Comparison of ENCODE assay signal across 9 mouse cellular contexts in genomic region chr2:153943537-153943936, GRCm38 (mm10). TPM values are rescaled to one million over a fixed set of nuclear protein-coding genes. Genes with fewer than 3 reads are reported as not detected.
DNase-seq lines count a peak whose midpoint lies in the region; TF ChIP-seq lines count a peak whose summit lies in the region.
"Had no signal": no experiment of that assay in that cellular context is flagged by ENCODE, and none has a peak within 500 bp of the region (broad histone marks: within the 10 kb centered on the region; RNA-seq: fewer than 3 reads in every experiment).

No protein-coding gene starts in this region.

- WGBS in bone marrow, adult 2 months, result 26% methylated on average over 3 of the region's 3 CpGs

- no peaks in the 10 kb centered on the region for H3K36me3 ChIP-seq in C2C12 (ENCODE audit: control insufficient read depth, insufficient read depth)

- no peaks in the 10 kb centered on the region for H3K79me2 ChIP-seq in C2C12 (ENCODE audit: control insufficient read depth, insufficient read depth)

- no peak for TF ChIP-seq POLR2A in bone marrow, adult 2 months (IDR thresholded peaks at IDR 0.05; ENCODE audit: borderline replicate concordance, control insufficient read depth, low read depth, low read length)

- no peak overlapping the region for H3ac ChIP-seq in C2C12 (ENCODE audit: control insufficient read depth, insufficient read length, low read depth)

- intact Hi-C loops in gastrocnemius, adult 2 months (cut with DNase I), result no loop called here
- intact Hi-C loops in gastrocnemius, postnatal 14 days (cut with DNase I; ENCODE audit: low total_unique reads), result no loop called here

- peak; percentile 26 for DNase-seq in gastrocnemius, adult 2 months
- DNase-seq in gastrocnemius, postnatal 14 days, result no peak
- DNase-seq in embryo, embryonic 9.5 days (ENCODE audit: extremely low spot score), result peak; percentile 60
- peak; percentile 58 for DNase-seq in layer of hippocampus, adult 9-10 months (ENCODE audit: low spot score)
- DNase-seq in mesoderm, embryonic 11.5 days (ENCODE audit: low read depth, low spot score), result peak; percentile 59
- DNase-seq in testis, postnatal 14 days (ENCODE audit: low spot score), result peak; percentile 49

- H3K27me3 ChIP-seq in C2C12 (ENCODE audit: control insufficient read depth, insufficient read depth, insufficient read length), result no peaks in the 10 kb centered on the region

- TF ChIP-seq CTCF in gastrocnemius, adult 2 months (IDR thresholded peaks at IDR 0.05), result peak; percentile 75
- TF ChIP-seq CTCF in C2C12 (IDR thresholded peaks at IDR 0.05; ENCODE audit: control insufficient read depth, insufficient read depth, insufficient read length), result peak; percentile 10
- TF ChIP-seq CTCF in bone marrow, adult 2 months (IDR thresholded peaks at IDR 0.05; ENCODE audit: control insufficient read depth, insufficient read depth, low read length), result peak; percentile 70

- no peaks in the 10 kb centered on the region for H3K4me1 ChIP-seq in bone marrow, adult 2 months (ENCODE audit: control insufficient read depth, insufficient read depth, low read length)

- H3K79me3 ChIP-seq in C2C12 (ENCODE audit: low read depth), result no peaks in the 10 kb centered on the region

- no peak overlapping the region for H3K27ac ChIP-seq in gastrocnemius, adult 2 months
- H3K27ac ChIP-seq in bone marrow, adult 2 months (ENCODE audit: control insufficient read depth, insufficient read depth, low read depth, low read length, poor library complexity), result no peak overlapping the region

- H3K4me3 ChIP-seq in gastrocnemius, adult 2 months, result no peak overlapping the region
- H3K4me3 ChIP-seq in C2C12 (ENCODE audit: insufficient read depth, poor library complexity, severe bottlenecking), result no peak overlapping the region
- no peak overlapping the region for H3K4me3 ChIP-seq in bone marrow, adult 2 months (replicated peaks; ENCODE audit: control insufficient read depth, low read depth, low read length)

TF ChIP-seq in C2C12, 6 proteins besides CTCF, POLR2A, EP300 and RAD21:
- TF ChIP-seq MYOG (IDR thresholded peaks at IDR 0.05; ENCODE audit: control insufficient read depth, extremely low read depth, insufficient read length) (no peak), CEBPB (IDR thresholded peaks at IDR 0.05; ENCODE audit: low read depth) (no peak), FOSL1 (IDR thresholded peaks at IDR 0.05; ENCODE audit: insufficient read depth, low read length, poor library complexity, severe bottlenecking) (no peak)

RNA-seq across cellular contexts. Expression of gene Bpifb4, which starts 5.5 kb away (rescaled TPM):
- total RNA-seq in gastrocnemius, adult 2 months (2021), result not detected
- not detected for total RNA-seq in gastrocnemius, postnatal 14 days (2021)
- polyA plus RNA-seq in C2C12 (2012; fragmentation: generic; extraction: Trizol), result 0.04 TPM
- polyA plus RNA-seq in bone marrow, adult 2 months (2011; ENCODE audit: insufficient read depth, insufficient read length, low replicate concordance, missing spikeins), result not detected in 2 replicates
- total RNA-seq: layer of hippocampus, adult 18-20 months had no signal

RNA-seq across cellular contexts. Expression of gene Bpifb3, which starts 25.5 kb away (rescaled TPM):
- not detected for total RNA-seq in gastrocnemius, adult 2 months (2021)
- total RNA-seq in gastrocnemius, postnatal 14 days (2021), result not detected
- polyA plus RNA-seq in C2C12 (2012; fragmentation: generic; extraction: Trizol), result not detected
- polyA plus RNA-seq in bone marrow, adult 2 months (2011; ENCODE audit: insufficient read depth, insufficient read length, low replicate concordance, missing spikeins), result not detected in 2 replicates
- total RNA-seq: layer of hippocampus, adult 18-20 months had no signal

RNA-seq across cellular contexts. Expression of gene Bpifa6, which starts 31.2 kb away (rescaled TPM):
- not detected for total RNA-seq in gastrocnemius, adult 2 months (2021)
- total RNA-seq in gastrocnemius, postnatal 14 days (2021), result not detected
- polyA plus RNA-seq in C2C12 (2012; fragmentation: generic; extraction: Trizol), result not detected
- polyA plus RNA-seq in bone marrow, adult 2 months (2011; ENCODE audit: insufficient read depth, insufficient read length, low replicate concordance, missing spikeins), result not detected in 2 replicates
- total RNA-seq: layer of hippocampus, adult 18-20 months had no signal

RNA-seq across cellular contexts. Expression of gene Bpifb6, which starts 43.3 kb away (rescaled TPM):
- not detected for total RNA-seq in gastrocnemius, adult 2 months (2021)
- total RNA-seq in gastrocnemius, postnatal 14 days (2021), result not detected
- not detected for polyA plus RNA-seq in C2C12 (2012; fragmentation: generic; extraction: Trizol)
- not detected in 2 replicates for polyA plus RNA-seq in bone marrow, adult 2 months (2011; ENCODE audit: insufficient read depth, insufficient read length, low replicate concordance, missing spikeins)
- total RNA-seq: layer of hippocampus, adult 18-20 months had no signal

Comparison
In these comparisons a context has a peak if more than half of its experiments do, and no peak if none do; other contexts are left out.
1. CTCF ChIP-seq: peak in every context shown above with its lines; median percentile 75 in gastrocnemius, adult 2 months; 70 in bone marrow, adult 2 months; 10 in C2C12.